Mouse (Mus musculus) limb, embryonic 15.5 days (tissue): ENCODE measurements around the gene Adap1. TPM values are rescaled to one million over a fixed set of nuclear protein-coding genes. Genes with fewer than 3 reads are reported as not detected.

Source experiments
- ATAC-seq: fragments of 200-750 bp; cut with Nextera tagmentation; 2 replicates; pipeline ENCODE4 v1.8.0; 2017; ENCODE audit warnings: low read depth, moderate TSS enrichment; ENCODE audit not compliant: insufficient number of reproducible peaks, low FRiP score, low TSS enrichment
- H3K27ac ChIP-seq: fragments of 300-500 bp; sonication (generic); 2 replicates; pipeline ENCODE4 v1.5.1; 2015; ENCODE audit warnings: moderate library complexity, mild to moderate bottlenecking, inconsistent platforms
- H3K27me3 ChIP-seq: fragments of 300-500 bp; sonication (generic); 2 replicates; pipeline ENCODE4 v1.6.1; 2015; ENCODE audit warnings: inconsistent platforms
- H3K36me3 ChIP-seq: fragments of 300-500 bp; sonication (generic); 2 replicates; pipeline ENCODE4 v1.6.1; 2015; ENCODE audit warnings: inconsistent platforms
- H3K4me1 ChIP-seq: fragments of 300-500 bp; sonication (generic); 2 replicates; pipeline ENCODE4 v1.6.1; 2015; ENCODE audit warnings: inconsistent platforms
- H3K4me2 ChIP-seq: fragments of 300-500 bp; sonication (generic); 2 replicates; pipeline ENCODE4 v1.6.1; 2015; ENCODE audit warnings: mild to moderate bottlenecking, inconsistent platforms
- H3K4me3 ChIP-seq: fragments of 300-500 bp; sonication (generic); 2 replicates; pipeline ENCODE4 v1.5.1; 2015; ENCODE audit warnings: mild to moderate bottlenecking, inconsistent platforms
- H3K9ac ChIP-seq: fragments of 300-500 bp; sonication (generic); 2 replicates; pipeline ENCODE4 v1.6.1; 2015; ENCODE audit warnings: inconsistent platforms
- H3K9me3 ChIP-seq: fragments of 300-500 bp; sonication (generic); 2 replicates; pipeline ENCODE4 v1.6.1; 2016; ENCODE audit warnings: inconsistent platforms
- WGBS: fragments of 180-500 bp; shearing (Covaris S2); methylation state at CpG from one replicate; pipeline ENCODE4 v1.1.7; 2015; 5-methylcytosine and 5-hydroxymethylcytosine counted together
- polyA plus RNA-seq: library from polyadenylated mRNA; unstranded; fragments of >200 nt; fragmentation: Nextera tagmentation; extraction: Ambion mirVana; gene quantifications from 2 replicates; pipeline ENCODE4 v1.2.1, GENCODE M21; 2015

Adap1 gene
- polyA plus RNA-seq, 1 experiment from 2014 or later = 3.2 TPM

GRCm38 (mm10) chr5:139332590-139333272 lies 7.3 kb upstream of the Adap1 start:
- Histone ChIP-seq H3K27me3 (no peaks in the 10 kb centered on the region), H3K9ac (no peak overlapping the region), H3K9me3 (no peaks in the 10 kb centered on the region), H3K36me3 (peaks cover 26% of the 10 kb centered on the region), H3K4me3 (no peak overlapping the region), H3K27ac (no peak overlapping the region), H3K4me2 (no peak overlapping the region), H3K4me1 (peaks cover 16% of the 10 kb centered on the region; the same call in 1 of the 2 replicates)
- 82% methylated on average over 8 of the region's 8 CpGs for WGBS
- ATAC-seq = no peak

- no peak overlapping the region for H3K27ac ChIP-seq
- H3K4me2 ChIP-seq = no peak overlapping the region
- no peak for ATAC-seq
- no peak overlapping the region for H3K9ac ChIP-seq
- peaks cover 16% of the 10 kb centered on the region; the same call in 1 of the 2 replicates for H3K4me1 ChIP-seq
- peaks cover 7% of the 10 kb centered on the region for H3K27me3 ChIP-seq
- H3K4me3 ChIP-seq = no peak overlapping the region
- peaks cover 17% of the 10 kb centered on the region for H3K36me3 ChIP-seq
- no peaks in the 10 kb centered on the region for H3K9me3 ChIP-seq
- WGBS = 16% methylated on average over 8 of the region's 8 CpGs
Measured at GRCm38 (mm10) chr5:139331742-139332141, 6.3 kb upstream of the Adap1 start.

- no peak overlapping the region for H3K9ac ChIP-seq
- ATAC-seq = no peak
- H3K27me3 ChIP-seq = peaks cover 16% of the 10 kb centered on the region
- peaks cover 17% of the 10 kb centered on the region for H3K4me1 ChIP-seq
- H3K36me3 ChIP-seq = peaks cover 8% of the 10 kb centered on the region
- WGBS = 65% methylated on average over 7 of the region's 7 CpGs
- H3K4me2 ChIP-seq = no peak overlapping the region
- H3K27ac ChIP-seq = no peak overlapping the region
- H3K9me3 ChIP-seq = no peaks in the 10 kb centered on the region
- H3K4me3 ChIP-seq = no peak overlapping the region
Measured at GRCm38 (mm10) chr5:139330766-139331165, 5.3 kb upstream of the Adap1 start.

- Histone ChIP-seq H3K9me3 (no peaks in the 10 kb centered on the region), H3K36me3 (no peaks in the 10 kb centered on the region), H3K4me3 (no peak overlapping the region), H3K4me2 (no peak overlapping the region), H3K4me1 (peaks cover 36% of the 10 kb centered on the region), H3K9ac (no peak overlapping the region), H3K27me3 (peaks cover 47% of the 10 kb centered on the region), H3K27ac (no peak overlapping the region)
- ATAC-seq = no peak
- WGBS = 67% methylated on average over 7 of the region's 7 CpGs
Measured at GRCm38 (mm10) chr5:139327634-139328020, 2.2 kb upstream of the Adap1 start.

GRCm38 (mm10) chr5:139326986-139327633 lies 1.7 kb upstream of the Adap1 start:
- Histone ChIP-seq H3K27ac (no peak overlapping the region), H3K4me2 (no peak overlapping the region), H3K9ac (no peak overlapping the region), H3K4me3 (no peak overlapping the region), H3K27me3 (peaks cover 50% of the 10 kb centered on the region), H3K36me3 (no peaks in the 10 kb centered on the region), H3K9me3 (no peaks in the 10 kb centered on the region), H3K4me1 (peaks cover 35% of the 10 kb centered on the region)
- no peak for ATAC-seq
- WGBS = 70% methylated on average over 7 of the region's 7 CpGs

- Histone ChIP-seq H3K27ac (no peak overlapping the region), H3K27me3 (peaks cover 50% of the 10 kb centered on the region), H3K9me3 (no peaks in the 10 kb centered on the region), H3K4me3 (no peak overlapping the region), H3K36me3 (no peaks in the 10 kb centered on the region), H3K4me1 (peaks cover 29% of the 10 kb centered on the region), H3K4me2 (no peak overlapping the region), H3K9ac (no peak overlapping the region)
- WGBS = 64% methylated on average over 13 of the region's 13 CpGs
- ATAC-seq = no peak
Measured at GRCm38 (mm10) chr5:139326111-139326696, 782 bp upstream of the Adap1 start.

- 2% methylated on average over 55 of the region's 62 CpGs for WGBS
- no peaks in the 10 kb centered on the region for H3K9me3 ChIP-seq
- peak overlapping the region; percentile 57 for H3K4me3 ChIP-seq
- H3K4me2 ChIP-seq = peak overlapping the region; percentile 98
- H3K27ac ChIP-seq = no peak overlapping the region
- peak overlapping the region; percentile 59 for H3K9ac ChIP-seq
- ATAC-seq = peak; percentile 22; the same call in 1 of the 2 replicates
- peaks cover 50% of the 10 kb centered on the region for H3K27me3 ChIP-seq
- no peaks in the 10 kb centered on the region for H3K36me3 ChIP-seq
- peaks cover 24% of the 10 kb centered on the region for H3K4me1 ChIP-seq
Measured at GRCm38 (mm10) chr5:139324691-139325394, 579 bp downstream of the Adap1 start.

- no peak overlapping the region for H3K4me3 ChIP-seq
- H3K4me2 ChIP-seq = no peak overlapping the region
- no peak overlapping the region for H3K27ac ChIP-seq
- H3K9me3 ChIP-seq = no peaks in the 10 kb centered on the region
- peaks cover 50% of the 10 kb centered on the region for H3K27me3 ChIP-seq
- no peaks in the 10 kb centered on the region for H3K36me3 ChIP-seq
- ATAC-seq = no peak
- WGBS = 68% methylated on average over 5 of the region's 5 CpGs
- H3K4me1 ChIP-seq = peaks cover 24% of the 10 kb centered on the region
- H3K9ac ChIP-seq = no peak overlapping the region
Measured at GRCm38 (mm10) chr5:139324045-139324491, 1.4 kb downstream of the Adap1 start.

GRCm38 (mm10) chr5:139323260-139323924 lies 2.0 kb downstream of the Adap1 start:
- H3K4me2 ChIP-seq = no peak overlapping the region
- H3K27ac ChIP-seq = no peak overlapping the region
- ATAC-seq = no peak
- no peaks in the 10 kb centered on the region for H3K9me3 ChIP-seq
- H3K4me1 ChIP-seq = peaks cover 24% of the 10 kb centered on the region
- no peak overlapping the region for H3K9ac ChIP-seq
- H3K36me3 ChIP-seq = no peaks in the 10 kb centered on the region
- no peak overlapping the region for H3K4me3 ChIP-seq
- 62% methylated on average over 9 of the region's 9 CpGs for WGBS
- H3K27me3 ChIP-seq = peaks cover 50% of the 10 kb centered on the region

- no peak overlapping the region for H3K27ac ChIP-seq
- H3K4me3 ChIP-seq = no peak overlapping the region
Measured at GRCm38 (mm10) chr5:139321331-139321730, 4.1 kb downstream of the Adap1 start.

GRCm38 (mm10) chr5:139320424-139320823 lies 5.0 kb downstream of the Adap1 start:
- H3K9ac ChIP-seq = no peak overlapping the region
- 71% methylated on average over 7 of the region's 7 CpGs for WGBS
- H3K9me3 ChIP-seq = no peaks in the 10 kb centered on the region
- no peak overlapping the region for H3K4me2 ChIP-seq
- H3K27me3 ChIP-seq = peaks cover 31% of the 10 kb centered on the region
- H3K36me3 ChIP-seq = no peaks in the 10 kb centered on the region
- no peak overlapping the region for H3K4me3 ChIP-seq
- peaks cover 20% of the 10 kb centered on the region for H3K4me1 ChIP-seq
- ATAC-seq = no peak
- no peak overlapping the region for H3K27ac ChIP-seq

More at GRCm38 (mm10) chr5:139321331-139321730, 4.1 kb downstream of the Adap1 start:
- no peak for ATAC-seq
- Histone ChIP-seq H3K4me1 (peaks cover 24% of the 10 kb centered on the region), H3K4me2 (no peak overlapping the region), H3K9ac (no peak overlapping the region), H3K27me3 (peaks cover 40% of the 10 kb centered on the region), H3K9me3 (no peaks in the 10 kb centered on the region), H3K36me3 (no peaks in the 10 kb centered on the region)
- WGBS = 82% methylated on average over 6 of the region's 6 CpGs
